Mouse (Mus musculus): ENCODE data around the gene Gm13279. TPM values are rescaled to one million over a fixed set of nuclear protein-coding genes. Genes with fewer than 3 reads are reported as not detected.

Gene Gm13279
- polyA plus RNA-seq (2014; fragmentation: Illumina TruSeq; extraction: RNeasy Lipid Tissue Mini Kit (QIAGEN cat#74804); ENCODE audit: low read depth, low replicate concordance): not detected

GRCm38 (mm10) chr4:88797097-88797496 is at the start of gene Gm13279:
Gm13279 (plus strand) TSS chr4:88797397.

GRCm38 (mm10) chr4:88754818-88755340 is 42.3 kb upstream of the Gm13279 start, which contains the start of gene Gm13271:
Gm13271 (plus strand) TSS chr4:88754868.

GRCm38 (mm10) chr4:88759610-88760268 is 37.5 kb upstream of the Gm13279 start, which contains the start of gene Gm13283:
Gm13283 (plus strand) TSS chr4:88760119.

GRCm38 (mm10) chr4:88773534-88773933 is 23.7 kb upstream of the Gm13279 start, which contains the start of gene Gm13290:
Gm13290 (plus strand) TSS chr4:88773834.

GRCm38 (mm10) chr4:88776622-88777021 is 20.6 kb upstream of the Gm13279 start, which contains the start of gene Gm13289:
Gm13289 (plus strand) TSS chr4:88776922.

GRCm38 (mm10) chr4:88779550-88779949 is 17.6 kb upstream of the Gm13279 start, which contains the start of gene Gm13272:
Gm13272 (plus strand) TSS chr4:88779850.

GRCm38 (mm10) chr4:88781831-88782230 is 15.4 kb upstream of the Gm13279 start, which contains the start of gene Ifnz:
Ifnz (plus strand) TSS chr4:88782131.

GRCm38 (mm10) chr4:88785409-88785808 is 11.8 kb upstream of the Gm13279 start, which contains the start of gene Gm13276:
Gm13276 (plus strand) TSS chr4:88785709.

GRCm38 (mm10) chr4:88788402-88788801 is 8.8 kb upstream of the Gm13279 start, which contains the start of gene Gm13277:
Gm13277 (plus strand) TSS chr4:88788632.

GRCm38 (mm10) chr4:88791250-88791649 is 5.9 kb upstream of the Gm13279 start, which contains the start of gene Gm13278:
Gm13278 (plus strand) TSS chr4:88791550.

GRCm38 (mm10) chr4:88793936-88794675 is 3.1 kb upstream of the Gm13279 start, which contains the start of gene Gm13275:
Gm13275 (plus strand) TSS chr4:88794487.

GRCm38 (mm10) chr4:88799365-88799764 is 2.2 kb downstream of the Gm13279 start, which contains the start of gene Gm13285:
Gm13285 (plus strand) TSS chr4:88799665.

GRCm38 (mm10) chr4:88802954-88803353 is 5.8 kb downstream of the Gm13279 start, which contains the start of gene Gm13287:
Gm13287 (plus strand) TSS chr4:88803254.

GRCm38 (mm10) chr4:88805231-88805630 is 8.0 kb downstream of the Gm13279 start, which contains the start of gene Gm13288:
Gm13288 (plus strand) TSS chr4:88805531.

GRCm38 (mm10) chr4:88815928-88816327 is 18.7 kb downstream of the Gm13279 start, which contains the start of gene Ifna7:
Ifna7 (plus strand) TSS chr4:88816228.

GRCm38 (mm10) chr4:88819659-88820058 is 22.5 kb downstream of the Gm13279 start, which contains the start of gene Ifna11:
Ifna11 (plus strand) TSS chr4:88819959.

GRCm38 (mm10) chr4:88827116-88827515 is 29.9 kb downstream of the Gm13279 start, which contains the start of gene Ifna6:
Ifna6 (plus strand) TSS chr4:88827416.

GRCm38 (mm10) chr4:88835225-88835624 is 38.0 kb downstream of the Gm13279 start, which contains the start of gene Ifna5:
Ifna5 (plus strand) TSS chr4:88835525.

GRCm38 (mm10) chr4:88841438-88841911 is 44.3 kb downstream of the Gm13279 start, which contains the start of gene Ifna4:
Ifna4 (plus strand) TSS chr4:88841861.

Data from kidney, adult 10 weeks (tissue).